14 mouse cellular contexts compared by ENCODE assay signal in the genomic region with DNA sequence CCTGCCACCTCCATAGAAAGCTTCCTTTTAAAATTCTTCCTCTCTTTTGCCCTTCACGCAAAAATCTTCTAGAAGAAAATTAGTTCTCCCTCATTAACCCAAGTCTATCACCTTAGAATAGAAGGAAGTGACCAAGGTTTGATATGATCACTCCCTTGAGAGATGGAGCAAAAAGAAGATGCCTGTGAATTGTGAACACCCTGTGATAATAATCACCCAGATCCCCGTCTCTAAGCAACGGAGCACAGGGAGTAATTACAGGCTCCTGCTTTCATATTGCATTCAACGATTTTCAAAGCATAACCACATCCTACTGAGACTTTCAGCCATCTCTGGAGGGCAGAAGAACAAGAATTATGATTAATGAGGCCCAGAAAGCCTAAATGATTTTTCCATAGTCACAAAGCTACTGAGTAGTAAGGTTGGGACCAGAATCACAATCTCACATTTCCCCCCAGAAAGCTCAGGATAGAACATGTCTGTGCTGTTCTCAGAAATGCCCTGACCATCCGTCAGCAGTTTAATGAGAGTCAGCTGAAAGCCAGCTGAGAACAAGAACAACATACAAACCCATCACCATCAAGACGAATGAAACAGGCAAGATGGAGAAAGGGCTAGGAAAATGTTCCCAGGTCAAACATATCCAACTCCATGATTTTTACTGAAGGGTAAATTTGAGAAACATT. TPM values are rescaled to one million over a fixed set of nuclear protein-coding genes. Genes with fewer than 3 reads are reported as not detected.
DNase-seq lines count a peak whose midpoint lies in the region; ATAC-seq and TF ChIP-seq lines count a peak whose summit lies in the region.
"Had no signal": no experiment of that assay in that cellular context is flagged by ENCODE, and none has a peak within 500 bp of the region (broad histone marks: within the 10 kb centered on the region; RNA-seq: fewer than 3 reads in every experiment).

No protein-coding gene starts in this region.

- WGBS in hindbrain, embryonic 15.5 days, result 19% methylated on average over 6 of the region's 6 CpGs
- 33% methylated on average over 6 of the region's 6 CpGs for whole genome bisulfite sequencing in neural tube, embryonic 13.5 days
- 68% methylated on average over 6 of the region's 6 CpGs for WGBS in liver, embryonic 11.5 days
- WGBS in kidney, embryonic 14.5 days, result 63% methylated on average over 6 of the region's 6 CpGs

- peak; percentile 80 for ATAC-seq in hindbrain, embryonic 15.5 days (ENCODE audit: low FRiP score, low read depth)
- peak; percentile 80; the same call in 1 of the 2 replicates for ATAC-seq in neural tube, embryonic 13.5 days (ENCODE audit: low read depth)
- ATAC-seq in liver, embryonic 11.5 days (replicated peaks; ENCODE audit: low FRiP score), result no peak
- no peak for ATAC-seq in kidney, embryonic 14.5 days (ENCODE audit: low FRiP score, low TSS enrichment)

- no peak overlapping the region for H3K4me3 ChIP-seq in cortical plate, adult 2 months (ENCODE audit: insufficient read depth, low read length)
- H3K4me3 ChIP-seq in hindbrain, embryonic 15.5 days, result no peak overlapping the region
- no peak overlapping the region for H3K4me3 ChIP-seq in neural tube, embryonic 13.5 days
- H3K4me3 ChIP-seq in liver, embryonic 11.5 days (ENCODE audit: low read depth, low read length), result no peak overlapping the region
- H3K4me3 ChIP-seq in kidney, embryonic 14.5 days (ENCODE audit: low read length), result no peak overlapping the region
- H3K4me3 ChIP-seq: embryonic facial prominence, embryonic 15.5 days; heart, embryonic 13.5 days had no signal

- no peaks in the 10 kb centered on the region for H3K4me1 ChIP-seq in cortical plate, adult 2 months (ENCODE audit: control insufficient read depth, insufficient read depth, low read length)
- H3K4me1 ChIP-seq in hindbrain, embryonic 15.5 days (replicated peaks), result peaks cover 13% of the 10 kb centered on the region
- peaks cover 15% of the 10 kb centered on the region for H3K4me1 ChIP-seq in neural tube, embryonic 13.5 days (replicated peaks)
- no peaks in the 10 kb centered on the region for H3K4me1 ChIP-seq in liver, embryonic 11.5 days (replicated peaks; ENCODE audit: control insufficient read depth, insufficient read depth, low read length)
- H3K4me1 ChIP-seq in kidney, embryonic 14.5 days (ENCODE audit: control insufficient read depth, insufficient read depth, low read length), result no peaks in the 10 kb centered on the region
- H3K4me1 ChIP-seq: embryonic facial prominence, embryonic 15.5 days; heart, embryonic 13.5 days had no signal

- no peak overlapping the region for H3K4me2 ChIP-seq in hindbrain, embryonic 15.5 days
- 0 out of 2 replicates have a peak overlapping the region, but pooled peaks have one; percentile 2 for H3K4me2 ChIP-seq in neural tube, embryonic 13.5 days
- no peak overlapping the region for H3K4me2 ChIP-seq in liver, embryonic 11.5 days
- H3K4me2 ChIP-seq in kidney, embryonic 14.5 days (replicated peaks; ENCODE audit: low read depth, low read length), result no peak overlapping the region
- H3K4me2 ChIP-seq: embryonic facial prominence, embryonic 15.5 days; heart, embryonic 13.5 days had no signal

- no peak for TF ChIP-seq POLR2A in cortical plate, adult 2 months (IDR thresholded peaks at IDR 0.05; ENCODE audit: extremely low read depth, insufficient read depth, low read length)

- no peaks in the 10 kb centered on the region for H3K9me3 ChIP-seq in hindbrain, embryonic 15.5 days
- no peaks in the 10 kb centered on the region for H3K9me3 ChIP-seq in neural tube, embryonic 13.5 days
- no peaks in the 10 kb centered on the region for H3K9me3 ChIP-seq in liver, embryonic 11.5 days (ENCODE audit: control insufficient read depth, low read length)
- no peaks in the 10 kb centered on the region for H3K9me3 ChIP-seq in kidney, embryonic 14.5 days (ENCODE audit: control insufficient read depth, low read length)
- H3K9me3 ChIP-seq: embryonic facial prominence, embryonic 15.5 days; heart, embryonic 13.5 days had no signal

- H3K36me3 ChIP-seq in hindbrain, embryonic 15.5 days, result no peaks in the 10 kb centered on the region
- no peaks in the 10 kb centered on the region for H3K36me3 ChIP-seq in neural tube, embryonic 13.5 days
- H3K36me3 ChIP-seq in liver, embryonic 11.5 days (ENCODE audit: control insufficient read depth, insufficient read depth, low read length), result no peaks in the 10 kb centered on the region
- H3K36me3 ChIP-seq in kidney, embryonic 14.5 days (ENCODE audit: control insufficient read depth, insufficient read depth, low read length), result no peaks in the 10 kb centered on the region
- H3K36me3 ChIP-seq: embryonic facial prominence, embryonic 15.5 days; heart, embryonic 13.5 days had no signal

- H3K27ac ChIP-seq in cortical plate, adult 2 months (ENCODE audit: insufficient read depth, low read length), result peak overlapping the region; percentile 71
- H3K27ac ChIP-seq in hindbrain, embryonic 15.5 days (replicated peaks), result peak overlapping the region; percentile 73
- H3K27ac ChIP-seq in neural tube, embryonic 13.5 days (replicated peaks), result peak overlapping the region; percentile 71
- no peak overlapping the region for H3K27ac ChIP-seq in liver, embryonic 11.5 days (ENCODE audit: low read depth, low read length)
- no peak overlapping the region for H3K27ac ChIP-seq in kidney, embryonic 14.5 days (ENCODE audit: low read depth, low read length)
- H3K27ac ChIP-seq: embryonic facial prominence, embryonic 15.5 days; heart, embryonic 13.5 days had no signal

- H3K9ac ChIP-seq in hindbrain, embryonic 15.5 days, result no peak overlapping the region
- no peak overlapping the region for H3K9ac ChIP-seq in neural tube, embryonic 13.5 days
- no peak overlapping the region for H3K9ac ChIP-seq in liver, embryonic 11.5 days (ENCODE audit: low read depth, low read length)
- H3K9ac ChIP-seq in kidney, embryonic 14.5 days (ENCODE audit: low read depth, low read length), result no peak overlapping the region
- H3K9ac ChIP-seq: embryonic facial prominence, embryonic 15.5 days; heart, embryonic 13.5 days had no signal

- no peaks in the 10 kb centered on the region for H3K27me3 ChIP-seq in hindbrain, embryonic 15.5 days
- no peaks in the 10 kb centered on the region for H3K27me3 ChIP-seq in neural tube, embryonic 13.5 days
- no peaks in the 10 kb centered on the region for H3K27me3 ChIP-seq in liver, embryonic 11.5 days (replicated peaks; ENCODE audit: control insufficient read depth, insufficient read depth, low read length)
- no peaks in the 10 kb centered on the region for H3K27me3 ChIP-seq in kidney, embryonic 14.5 days (ENCODE audit: control insufficient read depth, insufficient read depth, low read length)
- H3K27me3 ChIP-seq: CH12.LX; embryonic facial prominence, embryonic 15.5 days; heart, embryonic 13.5 days had no signal

- TF ChIP-seq CTCF in cortical plate, adult 2 months (IDR thresholded peaks at IDR 0.05; ENCODE audit: extremely low read depth, insufficient read depth, low read length), result no peak

- peak; percentile 12 for DNase-seq in embryo, embryonic 11 days
- DNase-seq in embryo, embryonic 9.5 days (ENCODE audit: extremely low spot score), result no peak
- DNase-seq in liver, embryonic 11.5 days (ENCODE audit: low spot score), result no peak
- no peak for DNase-seq in heart, adult 18-20 months
- DNase-seq: cerebellum, postnatal 14 days; kidney, postnatal 10 days; right cerebral cortex, postnatal 4 days had no signal

RNA-seq across cellular contexts. Expression of a gene that starts 28.5 kb away (rescaled TPM):
- 16.8 and 18.2 TPM in 2 replicates for polyA plus RNA-seq in cortical plate, adult 2 months (2012; rRNA removed)
- polyA plus RNA-seq in hindbrain, embryonic 15.5 days (2015; fragmentation: Nextera tagmentation; extraction: Ambion mirVana), result 58.3 and 61.1 TPM in 2 replicates
- polyA plus RNA-seq in neural tube, embryonic 13.5 days (2015; fragmentation: Nextera tagmentation; extraction: Ambion mirVana), result 66.2 and 70.1 TPM in 2 replicates
- 31.2 and 31.7 TPM in 2 replicates for polyA plus RNA-seq in liver, embryonic 11.5 days (2014; fragmentation: Nextera tagmentation; extraction: Ambion mirVana)
- 55.2 and 59.6 TPM in 2 replicates for polyA plus RNA-seq in kidney, embryonic 14.5 days (2014; fragmentation: Nextera tagmentation; extraction: Ambion mirVana)
- total RNA-seq in heart, adult 18-20 months (2021), result 10 to 100 TPM; 42.8 to 44.3 TPM

Comparison
In these comparisons a context has a peak if more than half of its experiments do, and no peak if none do; other contexts are left out.
1. H3K27ac ChIP-seq: peak in cortical plate, adult 2 months (single experiment), hindbrain, embryonic 15.5 days (single experiment) and neural tube, embryonic 13.5 days (single experiment); none in liver, embryonic 11.5 days (single experiment) and kidney, embryonic 14.5 days (single experiment).
2. ATAC-seq: peak in hindbrain, embryonic 15.5 days (single experiment) and neural tube, embryonic 13.5 days (single experiment); none in liver, embryonic 11.5 days (single experiment) and kidney, embryonic 14.5 days (single experiment).